Mouse (Mus musculus) c-Kit-positive CD71-negative TER-119-negative erythroid progenitor cells, embryonic 14.5 days (primary cell): ENCODE measurements around the gene Gm20883.
"Not testable (repeated sequence)": the region's sequence is repeated elsewhere in the genome, so short reads cannot be mapped to it uniquely, and the experiment has no call there.

ENCODE experiments used
- DNase-seq: peaks from one replicate; pipeline ENCODE4 v3.0.0-alpha.2; 2013; ENCODE audit warnings: low read depth

Gm20883 gene

GRCm38 (mm10) chrY:50607951-50608350, at the start of gene Gm20883:
Gene Gm20883 (plus strand): TSS chrY:50608251.
- not testable (repeated sequence) for DNase-seq
